Mouse (Mus musculus): Measurements from ENCODE around the gene Zfp385b. TPM values are rescaled to one million over a fixed set of nuclear protein-coding genes. Genes with fewer than 3 reads are reported as not detected.

Gene Zfp385b
- total and polyA plus RNA-seq, 3 experiments, result not detected

DNA sequence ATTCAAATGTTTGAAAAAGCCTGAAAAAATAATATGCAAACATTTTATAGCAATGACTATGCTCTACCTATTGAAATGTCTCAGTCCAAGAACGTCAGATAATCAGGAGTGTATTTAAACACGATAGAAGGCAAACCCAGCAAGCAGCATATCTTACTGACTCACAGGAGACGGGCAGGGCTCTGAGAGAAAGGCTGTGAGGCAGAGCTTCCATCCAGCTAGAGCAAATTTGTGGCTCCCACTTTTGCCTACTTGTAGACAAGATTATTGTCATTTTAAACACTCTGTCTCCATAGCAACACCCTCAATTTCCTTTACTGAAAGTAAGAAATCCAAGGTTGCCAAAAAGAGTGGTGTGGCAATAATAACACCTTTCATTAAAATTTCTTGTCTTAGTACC, 135.4 kb downstream of the Zfp385b start:
- dilution Hi-C loops (cut with MboI; ENCODE audit: extremely low pct_ligation_motif_present, extremely low pct_unique_long_range_greater_than_20kb, low sequenced_read_pairs), result no loop called here
- H3K9me3 ChIP-seq (replicated peaks; ENCODE audit: low read length), result peaks cover 44% of the 10 kb centered on the region
- H3K4me1 ChIP-seq (ENCODE audit: control insufficient read depth in 1 of 2, insufficient read depth in 2 of 2), result no peaks in the 10 kb centered on the region
- H3K9ac ChIP-seq (ENCODE audit: insufficient read depth, low read depth), result no peak overlapping the region
- TF ChIP-seq NELFE (IDR thresholded peaks at IDR 0.05; ENCODE audit: low read depth, low read length) (no peak), IRF4 (IDR thresholded peaks at IDR 0.05; ENCODE audit: low read depth, low read length) (no peak), MXI1 (IDR thresholded peaks at IDR 0.05; ENCODE audit: low read depth, low read length) (no peak), HCFC1 (IDR thresholded peaks at IDR 0.05; ENCODE audit: low read depth, low read length) (no peak), E2F4 (IDR thresholded peaks at IDR 0.05; ENCODE audit: insufficient replicate concordance, low read depth, low read length) (no peak), MEF2A (IDR thresholded peaks at IDR 0.05; ENCODE audit: borderline replicate concordance, low read depth, low read length) (no peak), MYC (IDR thresholded peaks at IDR 0.05; ENCODE audit: low read depth, low read length) (no peak), UBTF (IDR thresholded peaks at IDR 0.05; ENCODE audit: low read depth, low read length) (no peak), POLR2A (IDR thresholded peaks at IDR 0.05; ENCODE audit: low read depth, low read length) (no peak), MAZ (IDR thresholded peaks at IDR 0.05; ENCODE audit: low read depth, low read length) (no peak), NRF1 (IDR thresholded peaks at IDR 0.05; ENCODE audit: low read depth, low read length) (no peak), CHD1 (IDR thresholded peaks at IDR 0.05; ENCODE audit: low read depth, low read length) (no peak), USF1 (IDR thresholded peaks at IDR 0.05; ENCODE audit: low read depth, low read length) (no peak), POLR2AphosphoS2 (IDR thresholded peaks at IDR 0.05; ENCODE audit: low read depth, low read length) (no peak), USF2 (conservative IDR thresholded peaks at IDR 0.05; ENCODE audit: low read depth, low read length) (no peak)
- no peak for DNase-seq (ENCODE audit: extremely low read depth)
- no peaks in the 10 kb centered on the region for H3K79me2 ChIP-seq (replicated peaks; ENCODE audit: control insufficient read depth, extremely low read depth, insufficient read depth, poor library complexity, severe bottlenecking)
- no peaks in the 10 kb centered on the region for H3K27me3 ChIP-seq (replicated peaks)
- H3K4me2 ChIP-seq (ENCODE audit: insufficient read depth, low read depth, poor library complexity, severe bottlenecking), result no peak overlapping the region
- H3K4me3 ChIP-seq (replicated peaks in 1 of 3; ENCODE audit: low read depth in 2 of 3, low read length in 2 of 3, poor library complexity in 1 of 3), result no peak overlapping the region
- no peaks in the 10 kb centered on the region for H3K36me3 ChIP-seq (replicated peaks in 1 of 2; ENCODE audit: control insufficient read depth in 1 of 2, insufficient read depth in 1 of 2, low read length in 1 of 2)
- no peak overlapping the region for H3K27ac ChIP-seq (ENCODE audit: insufficient read depth, low read depth)
- in situ Hi-C loops (cut with MboI; ENCODE audit: low pct_ligation_motif_present, low pct_unique_long_range_greater_than_20kb, low sequenced_read_pairs), result no loop called here

DNA sequence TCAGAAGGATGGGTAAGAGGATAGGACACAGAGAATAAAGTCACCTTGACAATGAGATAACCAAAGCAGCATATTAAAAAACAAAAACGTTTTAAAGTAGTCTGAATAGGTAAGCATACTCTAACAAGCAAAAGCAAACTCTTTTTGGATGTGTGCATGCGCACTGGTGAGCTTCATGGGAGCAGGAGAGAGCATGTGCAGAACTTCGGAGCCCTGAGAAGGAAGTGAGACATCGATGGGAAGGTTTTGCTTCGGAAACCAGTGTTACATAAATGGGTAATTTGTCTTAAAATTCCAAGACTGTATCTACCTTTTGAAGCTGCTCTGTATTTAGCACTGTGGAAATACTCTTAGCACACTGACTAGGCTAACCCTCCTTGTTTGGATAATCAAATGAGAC, 137.2 kb downstream of the Zfp385b start:
- Histone ChIP-seq H3K9ac (ENCODE audit: insufficient read depth, low read depth) (no peak overlapping the region), H3K4me2 (ENCODE audit: insufficient read depth, low read depth, poor library complexity, severe bottlenecking) (no peak overlapping the region), H3K4me3 (replicated peaks in 1 of 3; ENCODE audit: low read depth in 2 of 3, low read length in 2 of 3, poor library complexity in 1 of 3) (no peak overlapping the region), H3K27ac (ENCODE audit: insufficient read depth, low read depth) (no peak overlapping the region), H3K36me3 (replicated peaks in 1 of 2; ENCODE audit: control insufficient read depth in 1 of 2, insufficient read depth in 1 of 2, low read length in 1 of 2) (no peaks in the 10 kb centered on the region), H3K27me3 (replicated peaks) (no peaks in the 10 kb centered on the region), H3K4me1 (ENCODE audit: control insufficient read depth in 1 of 2, insufficient read depth in 2 of 2) (no peaks in the 10 kb centered on the region), H3K79me2 (replicated peaks; ENCODE audit: control insufficient read depth, extremely low read depth, insufficient read depth, poor library complexity, severe bottlenecking) (no peaks in the 10 kb centered on the region), H3K9me3 (replicated peaks; ENCODE audit: low read length) (peaks cover 43% of the 10 kb centered on the region)
- dilution Hi-C loops (cut with MboI; ENCODE audit: extremely low pct_ligation_motif_present, extremely low pct_unique_long_range_greater_than_20kb, low sequenced_read_pairs) (no loop called here), in situ Hi-C loops (cut with MboI; ENCODE audit: low pct_ligation_motif_present, low pct_unique_long_range_greater_than_20kb, low sequenced_read_pairs) (no loop called here)
- no peak for DNase-seq (ENCODE audit: extremely low read depth)
- no peak for TF ChIP-seq ZKSCAN1 (IDR thresholded peaks at IDR 0.05; ENCODE audit: borderline replicate concordance, low read depth, low read length)
- TF ChIP-seq MEF2A (IDR thresholded peaks at IDR 0.05; ENCODE audit: borderline replicate concordance, low read depth, low read length), result no peak
- no peak for TF ChIP-seq POLR2A (IDR thresholded peaks at IDR 0.05; ENCODE audit: low read depth, low read length)
- no peak for TF ChIP-seq CHD2 (IDR thresholded peaks at IDR 0.05; ENCODE audit: low read length)
- no peak for TF ChIP-seq RAD21 (IDR thresholded peaks at IDR 0.05; ENCODE audit: low read depth, low read length)
- no peak for TF ChIP-seq SIN3A (IDR thresholded peaks at IDR 0.05; ENCODE audit: low read length)
- TF ChIP-seq MXI1 (IDR thresholded peaks at IDR 0.05; ENCODE audit: low read depth, low read length), result no peak
- TF ChIP-seq CTCF (conservative IDR thresholded peaks at IDR 0.05 in 1 of 2, IDR thresholded peaks at IDR 0.05 in 1 of 2; ENCODE audit: low read depth in 2 of 2, low read length in 2 of 2), result no peak
- no peak for TF ChIP-seq RCOR1 (conservative IDR thresholded peaks at IDR 0.05; ENCODE audit: low read depth, low read length)
- no peak for TF ChIP-seq JUND (conservative IDR thresholded peaks at IDR 0.05; ENCODE audit: low read depth, low read length)
- no peak for TF ChIP-seq BHLHE40 (IDR thresholded peaks at IDR 0.05; ENCODE audit: low read depth, low read length)
- no peak for TF ChIP-seq E2F4 (IDR thresholded peaks at IDR 0.05; ENCODE audit: insufficient replicate concordance, low read depth, low read length)
- TF ChIP-seq POLR2AphosphoS2 (IDR thresholded peaks at IDR 0.05; ENCODE audit: low read depth, low read length), result no peak
- no peak for TF ChIP-seq KAT2A (IDR thresholded peaks at IDR 0.05; ENCODE audit: insufficient replicate concordance, low read length)
- TF ChIP-seq MYC (IDR thresholded peaks at IDR 0.05; ENCODE audit: low read depth, low read length), result no peak
- no peak for TF ChIP-seq GABPA (IDR thresholded peaks at IDR 0.05; ENCODE audit: insufficient replicate concordance, low read depth, low read length)
- TF ChIP-seq ZC3H11A (IDR thresholded peaks at IDR 0.05; ENCODE audit: low read depth, low read length), result no peak

Measured in CH12.LX (cell line).